Mouse (Mus musculus) liver, adult 2 months (tissue): ENCODE results near the gene Olfr1391.

Source experiments
- CTCF ChIP-seq: fragments of 200-500 bp; IDR thresholded peaks from 2 replicates; pipeline ENCODE4 v1.5.1; 2011; ENCODE audit warnings: low read depth, low read length, control low read depth
- POLR2A ChIP-seq: fragments of 200-500 bp; IDR thresholded peaks from 2 replicates; pipeline ENCODE4 v1.6.1; 2011; ENCODE audit warnings: low read length, control low read depth; ENCODE audit not compliant: insufficient read depth; ENCODE audit errors: extremely low read depth

DNA sequence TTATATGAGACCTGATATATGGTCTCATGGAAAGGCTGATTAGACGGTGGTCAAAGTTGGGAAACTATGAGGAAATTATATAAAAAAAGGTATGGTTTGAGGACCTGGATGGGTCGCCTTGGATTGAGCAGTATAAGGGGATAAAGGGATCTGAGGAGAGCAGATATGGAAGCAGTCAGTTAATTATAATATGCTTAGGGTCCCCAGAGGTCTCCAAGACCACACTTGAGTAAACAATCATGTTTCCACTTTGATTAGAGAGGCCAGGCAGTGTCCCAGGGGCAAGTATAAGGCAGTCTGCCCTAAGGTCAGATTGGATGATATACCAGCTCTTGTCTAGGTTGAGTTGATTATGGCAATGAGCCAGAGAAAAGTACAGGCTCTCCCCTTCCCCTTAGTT lies at the start of gene Olfr1391:
- no peak for TF ChIP-seq CTCF
- TF ChIP-seq POLR2A, result no peak
